Mouse (Mus musculus) right cerebral cortex, postnatal 25 days (tissue): ENCODE results near the gene Gm10959.

Source experiments
- DNase-seq: peaks from one replicate; pipeline ENCODE4 v3.0.0; 2022

The Gm10959 gene

GRCm38 (mm10) chr3:122888371-122888819 is 30.8 kb downstream of the Gm10959 start:
- no peak for DNase-seq

DNA sequence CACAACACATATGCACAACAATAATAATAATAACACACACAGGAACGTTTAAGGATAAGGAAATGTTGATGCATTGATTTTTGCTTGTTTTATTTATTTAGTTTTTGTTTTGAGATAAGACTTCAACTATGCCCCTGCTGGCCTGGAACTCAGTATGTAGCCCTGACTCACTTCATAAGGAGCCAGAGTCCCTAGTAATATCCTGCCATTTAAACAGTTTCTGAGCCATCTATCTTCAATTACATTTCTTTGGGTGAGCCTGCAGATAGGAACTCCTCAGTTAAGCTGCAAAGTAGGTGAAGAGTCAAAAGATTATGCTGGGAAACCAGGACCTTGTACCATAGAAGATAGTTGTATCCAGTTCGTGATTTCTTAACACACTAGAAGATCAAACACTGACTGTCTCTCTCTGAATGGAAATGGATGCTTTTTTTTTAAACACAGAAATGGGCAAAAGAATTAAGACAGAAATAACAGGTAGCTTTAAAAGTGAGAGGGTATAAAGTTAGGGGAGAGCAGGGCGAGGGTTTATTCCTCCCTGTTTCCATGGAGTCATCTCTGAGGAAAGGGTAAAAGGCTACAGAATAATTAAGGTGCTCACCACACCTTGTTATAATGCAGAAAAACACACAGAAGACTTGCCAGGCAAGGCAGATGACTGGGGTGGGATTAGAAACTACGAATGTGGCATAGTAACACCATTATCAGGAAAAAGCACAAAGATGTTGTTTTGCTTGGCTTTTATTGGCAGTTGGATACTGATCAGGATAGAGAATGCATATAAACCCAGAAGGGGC is 31.5 kb downstream of the Gm10959 start:
- no peak for DNase-seq

GRCm38 (mm10) chr3:122878705-122879315 is 40.4 kb downstream of the Gm10959 start:
- DNase-seq, result no peak

DNA sequence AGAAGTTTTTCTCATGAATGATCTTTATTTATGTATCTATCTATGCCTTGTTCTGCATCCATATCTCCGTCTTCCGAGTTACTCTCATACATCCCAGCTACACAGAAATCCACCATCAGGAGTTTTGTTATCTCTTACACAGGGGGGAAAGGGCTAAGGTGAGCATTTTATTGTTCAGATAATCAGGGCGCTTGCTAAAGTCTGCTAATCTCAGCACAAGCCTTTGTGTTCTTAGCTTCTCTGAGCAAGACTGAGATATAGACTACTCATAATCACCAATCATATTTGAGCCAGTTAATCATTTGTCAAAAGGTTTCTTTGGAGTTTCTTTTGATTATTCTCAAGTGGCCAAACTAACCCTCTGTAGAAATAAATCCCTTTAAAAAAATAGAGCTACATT is 41.6 kb downstream of the Gm10959 start:
- no peak for DNase-seq

GRCm38 (mm10) chr3:122876870-122877269 is 42.3 kb downstream of the Gm10959 start:
- no peak for DNase-seq

DNA sequence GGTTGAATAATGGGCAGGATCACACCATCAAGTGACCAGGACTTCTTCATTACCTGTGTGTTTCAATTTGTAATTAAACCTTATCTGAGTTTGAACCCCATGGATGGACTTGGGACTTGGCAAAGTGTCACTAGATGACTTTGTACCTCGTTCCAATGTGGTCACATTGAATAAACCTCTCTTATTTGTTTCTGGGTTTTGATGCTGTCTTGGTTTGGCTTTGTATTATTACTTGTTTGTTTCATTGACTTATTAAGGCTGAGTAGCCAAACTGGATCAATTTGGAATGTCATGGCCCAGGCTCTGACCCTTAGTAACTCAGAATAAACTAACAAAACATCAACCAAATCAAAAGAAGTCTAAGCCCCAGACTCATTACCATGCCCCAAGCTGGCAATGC is 47.6 kb downstream of the Gm10959 start:
- no peak for DNase-seq

DNA sequence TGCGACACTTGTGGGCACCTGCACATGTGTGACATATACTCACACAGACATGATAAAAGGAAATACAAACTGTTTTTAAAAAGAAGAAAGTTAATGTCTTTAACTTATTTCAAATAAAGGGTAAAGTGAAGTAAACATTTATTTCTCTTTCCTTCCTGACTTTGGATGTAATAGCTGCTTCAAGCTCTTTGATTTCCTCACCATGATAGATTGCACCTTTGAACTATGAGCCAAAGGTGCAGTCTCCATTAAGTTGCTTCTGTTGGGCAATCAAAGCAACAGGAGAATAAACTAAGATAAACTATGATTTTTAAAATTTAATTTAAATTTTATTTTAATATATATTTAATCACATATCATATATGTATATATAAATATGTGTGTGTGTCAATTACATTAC is 50.9 kb downstream of the Gm10959 start:
- no peak for DNase-seq

- no peak for DNase-seq
These were observed 54.1 kb downstream of the Gm10959 start for GRCm38 (mm10) chr3:122865092-122865491.
